Mouse (Mus musculus) frontal cortex, adult 2 months (tissue): ENCODE measurements around the gene Gal. TPM values are rescaled to one million over a fixed set of nuclear protein-coding genes. Genes with fewer than 3 reads are reported as not detected.
A peak's percentile ranks its signal among the peaks of the same experiment; 100 is the strongest.

Experiments
- DNase-seq, 2 experiments: peaks; one replicate each; pipeline ENCODE4 v3.0.0; 2022; ENCODE audit warnings: low spot score in 1 of 2; ENCODE audit errors: extremely low spot score in 1 of 2
- polyA plus RNA-seq: library from polyadenylated mRNA; depleted of rRNA; stranded (reverse); fragments of >200 nt; gene quantifications from 2 replicates; pipeline ENCODE4 v1.2.3, GENCODE M21; 2012; rRNA removed

Gene Gal
- polyA plus RNA-seq: 8.7 and 10.8 TPM in 2 replicates

- no peak for DNase-seq
These were observed at the start of gene Gal for GRCm38 (mm10) chr19:3414268-3414733. Gal (minus strand) TSS chr19:3414544.

- DNase-seq: no peak
These were observed 45.6 kb upstream of the Gal start for GRCm38 (mm10) chr19:3459986-3460385.

- no peak for DNase-seq
These were observed 44.2 kb upstream of the Gal start for GRCm38 (mm10) chr19:3458331-3459099.

GRCm38 (mm10) chr19:3457700-3458099, 43.4 kb upstream of the Gal start:
- DNase-seq: no peak

GRCm38 (mm10) chr19:3451649-3452048, 37.3 kb upstream of the Gal start:
- DNase-seq: no peak

GRCm38 (mm10) chr19:3451170-3451569, 36.8 kb upstream of the Gal start:
- peak; percentile 65 to 92 for DNase-seq

- DNase-seq: no peak
These were observed 36.4 kb upstream of the Gal start for GRCm38 (mm10) chr19:3450714-3451113.

- no peak for DNase-seq
These were observed 34.9 kb upstream of the Gal start for GRCm38 (mm10) chr19:3449248-3449647.

GRCm38 (mm10) chr19:3447348-3447747, 33.0 kb upstream of the Gal start:
- DNase-seq: no peak

GRCm38 (mm10) chr19:3441092-3441491, 26.7 kb upstream of the Gal start:
- no peak for DNase-seq

- no peak for DNase-seq
These were observed 26.3 kb upstream of the Gal start for GRCm38 (mm10) chr19:3440667-3441066.

- DNase-seq: no peak
These were observed 23.6 kb upstream of the Gal start for GRCm38 (mm10) chr19:3437980-3438379.

GRCm38 (mm10) chr19:3436840-3437239, 22.5 kb upstream of the Gal start:
- DNase-seq: no peak

GRCm38 (mm10) chr19:3435824-3436223, 21.5 kb upstream of the Gal start:
- no peak for DNase-seq

GRCm38 (mm10) chr19:3434641-3435040, 20.3 kb upstream of the Gal start:
- no peak for DNase-seq

GRCm38 (mm10) chr19:3434124-3434523, 19.8 kb upstream of the Gal start:
- DNase-seq: no peak

GRCm38 (mm10) chr19:3431969-3432368, 17.6 kb upstream of the Gal start:
- DNase-seq: no peak

GRCm38 (mm10) chr19:3431066-3431465, 16.7 kb upstream of the Gal start:
- no peak for DNase-seq

- DNase-seq: no peak
These were observed 14.9 kb upstream of the Gal start for GRCm38 (mm10) chr19:3429156-3429816.

- no peak for DNase-seq
These were observed 13.9 kb upstream of the Gal start for GRCm38 (mm10) chr19:3428057-3428830.

- DNase-seq: no peak
These were observed 9.9 kb upstream of the Gal start for GRCm38 (mm10) chr19:3424214-3424613.
